Mouse (Mus musculus) ES-E14 (cell line): ENCODE results near the gene Slc35f1. TPM values are rescaled to one million over a fixed set of nuclear protein-coding genes. Genes with fewer than 3 reads are reported as not detected.

Source experiments
- DNase-seq: peaks from one replicate; pipeline ENCODE4 v3.0.0-alpha.2; 2013; ENCODE audit warnings: low read depth, low spot score
- H3K27ac ChIP-seq: 2 replicates; pipeline ENCODE4 v1.5.1; 2012; ENCODE audit warnings: low read depth, mild to moderate bottlenecking, low read length, moderate library complexity, mixed read lengths; ENCODE audit not compliant: poor library complexity, insufficient read depth, severe bottlenecking
- H3K36me3 ChIP-seq: 2 replicates; pipeline ENCODE4 v1.6.1; 2012; ENCODE audit warnings: mild to moderate bottlenecking, low read length, moderate library complexity, mixed read lengths; ENCODE audit not compliant: control insufficient read depth, poor library complexity, insufficient read depth, severe bottlenecking
- H3K4me1 ChIP-seq, 2 experiments: fragments of 150-350 bp in 1 of 2; sonication (generic) in 1 of 2; 2 replicates each; pipeline ENCODE4 v1.6.1; 2012; ENCODE audit warnings: low read length in 2 of 2, mild to moderate bottlenecking in 1 of 2, mixed read lengths in 1 of 2; ENCODE audit not compliant: control insufficient read depth in 2 of 2, insufficient read depth in 2 of 2, poor library complexity in 1 of 2
- H3K4me3 ChIP-seq, 2 experiments: fragments of 150-350 bp in 1 of 2; sonication (generic) in 1 of 2; 2 replicates each; pipeline ENCODE4 v1.5.1; 2012; ENCODE audit warnings: low read length in 2 of 2, low read depth in 1 of 2, mild to moderate bottlenecking in 1 of 2, mixed read lengths in 1 of 2; ENCODE audit not compliant: insufficient read depth in 1 of 2, poor library complexity in 1 of 2, severe bottlenecking in 1 of 2
- H3K9ac ChIP-seq: 2 replicates; pipeline ENCODE4 v1.6.1; 2012; ENCODE audit warnings: low read depth, mild to moderate bottlenecking, low read length, mixed read lengths; ENCODE audit not compliant: poor library complexity, insufficient read depth, severe bottlenecking
- H3K9me3 ChIP-seq: fragments of 150-350 bp; sonication (generic); 2 replicates; pipeline ENCODE4 v1.6.1; 2012; ENCODE audit warnings: low read depth, mild to moderate bottlenecking, low read length; ENCODE audit not compliant: control insufficient read depth, insufficient read depth
- CHD2 ChIP-seq: IDR thresholded peaks from 2 replicates; pipeline ENCODE4 v1.6.1; 2014; ENCODE audit warnings: mild to moderate bottlenecking, low read depth, low read length, inconsistent platforms
- HCFC1 ChIP-seq: IDR thresholded peaks from 2 replicates; pipeline ENCODE4 v1.6.1; 2012; ENCODE audit warnings: low read length, inconsistent platforms, borderline replicate concordance; ENCODE audit not compliant: insufficient read depth
- MAFK ChIP-seq: IDR thresholded peaks from 2 replicates; pipeline ENCODE4 v1.6.1; 2014; ENCODE audit warnings: mild to moderate bottlenecking, low read depth, low read length, inconsistent platforms; ENCODE audit not compliant: insufficient read depth
- ZC3H11A ChIP-seq: IDR thresholded peaks from 2 replicates; pipeline ENCODE4 v1.6.1; 2012; ENCODE audit warnings: low read depth, mild to moderate bottlenecking, inconsistent platforms, low read length, borderline replicate concordance
- ZNF384 ChIP-seq: IDR thresholded peaks from 2 replicates; pipeline ENCODE4 v1.6.1; 2012; ENCODE audit warnings: low read depth, low read length, inconsistent platforms
- in situ Hi-C, 2 experiments: fragments of 600-800 bp; cut with MboI; formaldehyde crosslinking; loops; one replicate each; pipeline ENCODE4 v1.15.1; 2025; ENCODE audit warnings: low sequenced_read_pairs in 2 of 2, inconsistent platforms in 1 of 2; ENCODE audit not compliant: unreplicated experiment in 2 of 2
- total RNA-seq: library from RNA; depleted of rRNA; stranded (reverse); fragments of 300-350 nt; gene quantifications from 2 replicates; pipeline ENCODE4 v1.2.3, GENCODE M21; 2012

Gene Slc35f1
- total RNA-seq, 1 experiment = 0.80 TPM

DNA sequence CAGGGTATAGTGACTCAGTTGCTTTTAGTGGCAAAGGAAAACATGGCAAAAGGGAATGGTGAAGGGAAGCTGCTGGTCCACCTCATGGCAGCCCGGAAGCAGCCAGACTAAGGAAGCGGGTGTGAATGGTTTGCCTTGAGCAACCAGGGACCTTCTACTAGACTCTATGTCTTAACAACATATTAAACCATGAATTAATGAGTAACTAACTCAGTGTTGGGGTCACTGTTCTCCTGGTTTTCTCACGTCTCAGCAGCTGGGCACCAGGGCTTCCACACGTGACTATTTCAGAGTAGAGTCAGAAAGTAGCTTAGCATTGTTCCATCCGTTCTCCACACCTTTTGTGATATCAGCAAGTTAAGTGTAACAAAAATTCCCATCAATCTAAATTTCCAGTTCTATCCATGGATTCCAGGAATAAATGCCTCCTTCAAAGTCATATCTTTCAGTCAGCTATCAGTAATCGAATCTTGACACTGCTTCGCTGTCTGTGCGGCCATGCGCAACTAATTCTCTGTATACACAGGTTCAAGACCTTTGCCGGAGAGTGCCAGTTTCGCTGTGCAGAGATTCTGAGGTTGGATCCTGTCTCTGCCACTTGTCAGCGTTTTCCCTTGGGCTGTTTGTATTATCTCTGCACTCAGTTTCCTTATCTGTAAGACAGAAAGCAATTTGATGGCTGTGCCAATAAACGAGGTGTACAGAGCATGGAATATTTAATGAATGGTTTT is 65.8 kb downstream of the Slc35f1 start:
- Histone ChIP-seq H3K27ac (no peak overlapping the region), H3K9me3 (no peaks in the 10 kb centered on the region), H3K4me1 (no peaks in the 10 kb centered on the region), H3K4me3 (no peak overlapping the region), H3K36me3 (no peaks in the 10 kb centered on the region), H3K9ac (no peak overlapping the region)
- in situ Hi-C loops = no loop called here
- DNase-seq = no peak
- TF ChIP-seq CHD2 (no peak), MAFK (no peak), ZNF384 (no peak), ZC3H11A (no peak), HCFC1 (no peak)

- TF ChIP-seq CHD2 = no peak
- no peak for TF ChIP-seq ZNF384
- TF ChIP-seq ZC3H11A = no peak
- Histone ChIP-seq H3K9ac (no peak overlapping the region), H3K9me3 (no peaks in the 10 kb centered on the region), H3K27ac (no peak overlapping the region), H3K4me3 (no peak overlapping the region), H3K4me1 (no peaks in the 10 kb centered on the region), H3K36me3 (no peaks in the 10 kb centered on the region)
- in situ Hi-C loops = no loop called here
- DNase-seq = no peak
Observed at GRCm38 (mm10) chr10:52757496-52758260, 67.3 kb downstream of the Slc35f1 start.

- Histone ChIP-seq H3K4me3 (no peak overlapping the region), H3K27ac (no peak overlapping the region), H3K9me3 (no peaks in the 10 kb centered on the region), H3K36me3 (no peaks in the 10 kb centered on the region), H3K4me1 (no peaks in the 10 kb centered on the region), H3K9ac (no peak overlapping the region)
- DNase-seq = peak; percentile 54
- in situ Hi-C loops = no loop called here
- no peak for TF ChIP-seq ZNF384
- TF ChIP-seq MAFK = no peak
- TF ChIP-seq ZC3H11A = peak; percentile 31; the same call in 1 of the 2 replicates
- no peak for TF ChIP-seq CHD2
- TF ChIP-seq HCFC1 = no peak
Observed at GRCm38 (mm10) chr10:52758589-52758988, 68.3 kb downstream of the Slc35f1 start.

DNA sequence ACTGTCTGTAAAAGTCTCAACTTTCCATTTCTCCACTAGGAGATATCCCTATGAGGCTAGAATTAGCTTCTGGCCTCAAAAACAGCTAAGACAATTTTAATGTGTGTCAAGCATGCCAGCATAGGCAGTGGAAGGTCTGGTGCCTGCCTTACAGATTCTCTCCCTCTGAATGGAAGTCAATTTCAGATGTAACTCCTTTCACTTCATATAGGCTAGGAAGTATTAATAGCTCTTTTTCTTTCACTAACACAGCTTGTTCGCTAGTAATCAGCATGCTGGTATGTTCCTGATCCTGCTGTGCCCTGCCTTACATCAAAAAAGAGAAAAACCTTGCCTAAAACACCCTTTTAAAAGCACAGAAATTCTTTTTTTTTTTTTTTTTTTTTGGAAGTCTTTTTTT is 70.2 kb downstream of the Slc35f1 start:
- Histone ChIP-seq H3K36me3 (no peaks in the 10 kb centered on the region), H3K4me1 (no peaks in the 10 kb centered on the region), H3K4me3 (no peak overlapping the region), H3K9ac (no peak overlapping the region), H3K9me3 (no peaks in the 10 kb centered on the region), H3K27ac (no peak overlapping the region)
- DNase-seq = no peak
- in situ Hi-C loops = no loop called here
- TF ChIP-seq ZC3H11A (no peak), ZNF384 (no peak), MAFK (no peak), CHD2 (no peak), HCFC1 (no peak)
